Mouse (Mus musculus) liver, embryonic 14.5 days (tissue): ENCODE data around the gene Cxcr5.

Experiments
- CTCF ChIP-seq: IDR thresholded peaks from 2 replicates; pipeline ENCODE4 v1.5.1; 2016; ENCODE audit warnings: antibody characterized with exemption, low read depth, control low read depth
- EP300 ChIP-seq: IDR thresholded peaks from 2 replicates; pipeline ENCODE4 v1.6.1; 2016; ENCODE audit warnings: antibody characterized with exemption, low read depth

GRCm38 (mm10) chr9:44485105-44485515 lies 76.6 kb downstream of the Cxcr5 start:
- TF ChIP-seq EP300 (no peak), CTCF (no peak)
